Mouse (Mus musculus) brain, adult 10 weeks (tissue): ENCODE data around the gene Gli3. TPM values are rescaled to one million over a fixed set of nuclear protein-coding genes. Genes with fewer than 3 reads are reported as not detected.

ENCODE experiments used
- polyA plus RNA-seq: library from polyadenylated mRNA; stranded (reverse); fragments of 350-450 nt; fragmentation: Illumina TruSeq; extraction: RNeasy Lipid Tissue Mini Kit (QIAGEN cat#74804); gene quantifications from one replicate; pipeline ENCODE4 v1.2.3, GENCODE M21; 2015; ENCODE audit warnings: low read depth, low replicate concordance

Gene Gli3
- polyA plus RNA-seq, result 3.0 TPM

DNA sequence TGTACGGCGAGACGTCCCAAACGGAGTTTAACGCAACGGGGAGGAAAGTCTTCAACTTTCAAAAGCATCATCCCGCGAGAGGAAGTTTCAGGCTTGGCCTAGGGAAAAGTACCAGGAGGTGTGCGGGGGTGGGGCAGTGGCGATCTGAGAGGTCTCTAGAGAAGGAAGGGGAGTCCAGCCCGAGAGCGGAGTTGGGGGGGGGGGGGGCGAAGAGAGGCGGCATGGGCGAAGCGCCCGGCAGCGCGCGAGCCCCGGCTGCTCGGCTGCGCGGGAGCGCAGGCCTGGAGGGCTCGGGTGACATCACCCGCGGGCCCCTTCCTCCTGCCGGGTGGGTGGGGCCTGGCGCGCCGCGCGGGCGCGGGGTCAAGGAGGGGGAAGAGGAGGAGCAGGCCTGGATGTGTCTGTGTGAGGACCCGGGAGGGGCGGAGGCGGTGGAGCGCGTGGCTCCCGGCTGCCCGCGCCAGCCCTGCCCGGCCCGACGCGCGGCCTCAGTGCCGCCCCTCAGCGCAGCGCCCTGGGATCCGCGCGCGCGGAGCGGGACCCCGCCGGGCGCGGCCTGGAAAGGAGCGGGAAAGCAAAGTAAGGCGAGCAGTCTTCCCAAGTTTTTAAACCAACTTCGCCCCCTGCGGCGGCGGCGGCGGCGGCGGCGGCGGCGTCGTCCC is at the start of gene Gli3:
TSS of gene Gli3 (plus strand) at position 406 of the 662 bp plus-strand sequence.

